Mouse (Mus musculus) left cerebral cortex, postnatal 10 days (tissue): Measurements from ENCODE around the gene Wwtr1. TPM values are rescaled to one million over a fixed set of nuclear protein-coding genes. Genes with fewer than 3 reads are reported as not detected.
A peak's percentile ranks its signal among the peaks of the same experiment; 100 is the strongest.

ENCODE experiments used
- DNase-seq, 2 experiments: peaks; one replicate each; pipeline ENCODE4 v3.0.0; 2021 to 2022; ENCODE audit warnings: low spot score in 2 of 2, mixed read lengths in 1 of 2; ENCODE audit errors: extremely low spot score in 1 of 2
- intact Hi-C: fragments of 180-260 bp; cut with DNase I; formaldehyde crosslinking; loops from one replicate; pipeline ENCODE4 v1.15.1; 2025
- total RNA-seq, 2 experiments: library from RNA; stranded (reverse); gene quantifications; 2 replicates each; pipeline ENCODE4 v1.2.3; 2021

The Wwtr1 gene
- total RNA-seq, 2 experiments from 2014 or later: 18.4 to 19.0 TPM

DNA sequence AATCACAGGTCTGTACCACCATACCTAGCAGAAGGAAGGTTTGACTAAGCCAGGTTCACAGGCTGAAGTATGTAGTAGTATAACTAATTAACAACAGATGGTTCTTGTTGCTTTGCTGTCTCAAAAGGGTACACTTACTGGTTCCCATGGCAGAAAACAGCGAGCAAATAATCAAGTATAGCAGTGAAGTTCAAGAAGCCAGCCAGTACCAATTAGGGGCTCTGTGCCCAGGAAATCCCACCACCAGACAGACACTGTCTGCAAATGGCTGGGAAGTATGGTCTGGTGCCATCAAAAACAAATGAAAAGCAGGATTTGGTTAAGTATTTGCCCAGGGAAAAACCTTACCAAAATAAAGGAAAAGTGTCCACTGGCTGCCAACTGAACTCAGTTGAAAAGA lies 44.9 kb downstream of the Wwtr1 start:
- no peak for DNase-seq

DNA sequence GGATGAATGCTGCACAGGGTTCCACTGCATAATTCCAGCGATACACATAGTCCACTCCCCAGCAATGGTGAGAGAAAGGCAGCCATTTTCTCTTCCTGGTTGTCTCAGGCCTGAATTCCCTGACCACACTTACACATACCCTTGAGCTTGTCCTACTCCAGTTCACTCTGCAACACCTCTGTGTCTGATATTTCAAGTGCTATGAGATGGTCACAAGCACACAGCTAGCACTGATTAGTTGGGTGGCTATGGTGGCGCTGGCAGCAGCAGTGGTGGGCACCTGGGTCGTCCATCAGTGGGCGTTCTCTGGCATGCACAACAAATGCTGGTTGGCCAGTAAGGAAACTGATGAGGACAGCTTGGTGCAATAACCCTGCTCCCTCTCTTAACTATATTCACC lies 45.5 kb downstream of the Wwtr1 start:
- intact Hi-C loops: no loop called here
- no peak for DNase-seq

More for the DNA sequence above, 44.9 kb downstream of the Wwtr1 start:
- intact Hi-C loops: no loop called here

DNA sequence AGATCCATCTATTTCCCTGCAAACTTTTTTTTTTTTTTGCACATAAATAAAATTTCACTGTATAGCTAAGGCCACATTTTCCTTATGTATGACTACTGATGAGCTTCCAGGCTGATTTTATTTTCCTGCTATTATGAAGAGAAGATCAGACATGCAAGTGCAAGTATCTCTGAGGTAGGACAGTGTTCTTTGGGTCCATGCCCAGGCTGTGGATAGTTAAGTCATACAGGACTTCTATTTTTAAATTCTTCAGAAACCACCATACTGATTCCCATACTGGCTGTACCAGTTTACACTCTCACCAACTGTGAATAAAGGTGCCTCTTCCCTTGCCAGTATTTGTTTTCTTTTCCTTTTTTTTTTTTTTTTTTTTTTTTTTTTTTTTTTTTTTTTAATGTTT lies 48.6 kb downstream of the Wwtr1 start:
- no peak for DNase-seq
- intact Hi-C loops: no loop called here

DNA sequence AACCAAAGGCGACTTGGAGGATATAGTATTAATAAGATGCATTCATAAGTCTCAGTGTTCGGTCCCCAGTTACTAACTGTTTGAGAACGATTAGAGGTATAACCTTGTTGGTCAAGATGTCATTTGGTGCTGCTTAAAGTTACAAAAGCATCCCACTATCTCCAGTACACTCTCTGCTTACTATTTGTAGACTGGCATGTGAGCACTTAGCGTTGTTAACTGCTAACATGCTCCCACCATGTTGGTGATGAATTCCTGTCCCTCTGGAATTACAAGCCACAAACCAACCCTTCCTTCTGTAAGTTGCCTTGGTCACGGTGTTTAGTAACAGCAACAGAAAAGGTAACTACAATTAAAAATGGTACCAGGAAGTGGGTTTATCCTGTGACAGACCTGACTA lies 52.6 kb downstream of the Wwtr1 start:
- intact Hi-C loops: no loop called here
- no peak for DNase-seq

DNA sequence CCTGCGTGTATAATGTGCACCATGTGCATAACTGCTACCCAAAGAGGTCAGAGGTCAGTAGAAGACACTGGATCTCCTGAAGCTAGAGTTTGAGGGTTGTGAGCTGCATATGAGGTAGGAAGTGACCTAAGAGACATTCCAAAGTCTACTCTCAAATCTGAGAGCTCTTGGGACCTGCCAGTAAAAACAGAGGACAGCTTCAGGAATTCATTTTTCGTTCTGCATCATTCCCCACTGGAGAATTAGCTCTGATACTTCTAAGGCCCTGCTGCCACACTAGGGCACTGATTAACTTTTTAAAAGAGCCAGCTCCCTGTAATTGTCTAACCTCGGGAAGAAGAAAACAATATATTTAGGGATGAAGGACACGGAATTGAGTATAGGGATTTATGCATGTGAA lies 53.8 kb downstream of the Wwtr1 start:
- DNase-seq: no peak
- intact Hi-C loops: no loop called here

GRCm38 (mm10) chr3:57519995-57520394 lies 55.7 kb downstream of the Wwtr1 start:
- no peak for DNase-seq
- intact Hi-C loops: no loop called here

DNA sequence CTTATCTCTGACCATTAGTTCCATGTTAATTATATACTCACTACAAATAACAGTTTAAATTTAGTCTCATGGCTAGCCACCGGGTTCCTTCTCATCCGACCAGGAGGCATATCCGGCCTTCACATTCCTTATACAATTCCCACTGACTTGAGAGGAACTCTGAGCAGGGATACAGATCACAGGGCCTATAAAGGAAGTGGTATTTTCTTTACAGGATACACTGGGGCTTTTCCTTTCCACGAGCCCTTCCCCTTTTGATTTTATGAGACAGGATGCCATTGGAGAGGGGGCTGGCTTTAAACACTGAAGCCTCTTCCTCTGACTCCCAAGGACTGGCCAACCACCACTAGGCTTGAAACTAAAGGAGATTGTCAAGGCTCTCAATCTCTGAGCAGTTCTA lies 59.6 kb downstream of the Wwtr1 start:
- intact Hi-C loops: no loop called here
- peak in 1 of 2 experiments; percentile 38 for DNase-seq

GRCm38 (mm10) chr3:57515044-57515443 lies 60.7 kb downstream of the Wwtr1 start:
- intact Hi-C loops: no loop called here
- DNase-seq: no peak

GRCm38 (mm10) chr3:57511816-57512586 lies 63.7 kb downstream of the Wwtr1 start:
- DNase-seq: peak in 1 of 2 experiments; percentile 63
- intact Hi-C loops: no loop called here

GRCm38 (mm10) chr3:57509945-57510675 lies 65.6 kb downstream of the Wwtr1 start:
- intact Hi-C loops: no loop called here
- DNase-seq: no peak

- intact Hi-C loops: no loop called here
- DNase-seq: peak; percentile 37 to 56
Measured at GRCm38 (mm10) chr3:57505991-57506390, 69.7 kb downstream of the Wwtr1 start.

- intact Hi-C loops: no loop called here
- DNase-seq: peak in 1 of 2 experiments; percentile 51
Measured at GRCm38 (mm10) chr3:57504756-57505155, 71.0 kb downstream of the Wwtr1 start.

DNA sequence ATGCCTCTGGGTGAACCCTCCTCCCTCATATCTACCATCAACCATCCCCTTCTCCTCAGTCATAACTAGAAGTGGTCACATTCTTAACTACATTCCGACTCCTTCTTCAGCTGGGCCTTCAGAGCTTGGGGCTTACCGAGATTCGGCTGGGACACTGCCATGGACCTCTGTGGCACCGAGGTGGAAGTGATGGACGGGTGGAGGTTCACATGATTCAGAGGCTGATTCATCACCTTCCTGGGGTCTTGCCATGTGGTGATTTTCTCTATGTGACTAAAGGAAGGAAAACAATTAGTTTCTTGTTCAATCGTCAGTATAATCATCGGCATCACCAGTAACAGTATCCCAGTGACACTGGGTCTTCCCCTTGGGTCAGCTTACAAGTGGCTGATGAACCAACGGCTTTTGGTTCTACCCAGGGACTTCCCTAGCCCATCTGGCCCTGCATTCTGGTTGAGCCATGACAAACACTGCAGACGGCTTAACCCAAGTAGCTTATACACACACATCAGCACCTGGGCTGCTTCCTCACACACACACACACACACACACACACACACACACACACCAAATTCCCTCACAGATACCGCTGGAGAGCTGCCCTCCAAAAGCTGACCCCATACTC lies 74.0 kb downstream of the Wwtr1 start:
- intact Hi-C loops: no loop called here
- DNase-seq: no peak

DNA sequence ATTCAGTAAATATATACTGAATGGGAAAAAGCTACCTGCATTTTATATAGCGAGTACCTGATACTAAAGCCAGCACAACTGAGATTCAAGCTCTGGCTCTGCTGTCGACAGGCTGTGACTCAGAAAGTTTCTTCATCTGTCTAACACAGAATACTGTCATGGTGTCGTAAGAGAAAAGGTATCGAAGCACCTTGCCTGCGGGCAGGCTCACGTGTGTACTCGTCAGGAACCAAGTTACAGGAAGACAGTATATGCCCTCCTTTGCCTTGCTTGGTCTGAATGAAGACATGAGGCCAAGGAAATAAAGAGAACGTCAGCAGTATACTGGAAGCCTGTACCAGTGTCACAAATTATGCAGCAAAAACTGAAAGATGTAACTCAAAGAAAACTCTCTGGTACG lies 74.9 kb downstream of the Wwtr1 start:
- DNase-seq: no peak
- intact Hi-C loops: no loop called here

- intact Hi-C loops: no loop called here
- DNase-seq: no peak
Measured at GRCm38 (mm10) chr3:57497791-57498190, 77.9 kb downstream of the Wwtr1 start.

DNA sequence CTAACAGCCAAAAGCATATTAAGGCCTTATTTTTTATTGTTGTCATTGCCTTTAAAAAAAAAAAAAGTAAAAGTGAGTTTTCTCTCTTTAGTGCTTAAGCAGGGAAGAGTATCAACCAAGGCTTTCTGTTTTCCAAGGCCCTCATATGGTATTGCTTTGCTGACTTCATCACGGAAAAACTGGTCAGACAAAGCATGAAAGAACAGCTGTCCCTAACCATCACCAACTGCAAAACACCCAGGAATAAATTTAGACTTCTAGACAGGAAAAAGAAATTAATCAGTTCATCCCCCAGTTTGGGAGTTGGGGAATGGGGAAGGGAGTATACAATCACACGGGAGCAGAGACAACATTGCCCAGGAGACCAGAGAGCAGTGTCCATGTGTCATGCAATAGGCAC lies 79.3 kb downstream of the Wwtr1 start:
- intact Hi-C loops: no loop called here
- no peak for DNase-seq

DNA sequence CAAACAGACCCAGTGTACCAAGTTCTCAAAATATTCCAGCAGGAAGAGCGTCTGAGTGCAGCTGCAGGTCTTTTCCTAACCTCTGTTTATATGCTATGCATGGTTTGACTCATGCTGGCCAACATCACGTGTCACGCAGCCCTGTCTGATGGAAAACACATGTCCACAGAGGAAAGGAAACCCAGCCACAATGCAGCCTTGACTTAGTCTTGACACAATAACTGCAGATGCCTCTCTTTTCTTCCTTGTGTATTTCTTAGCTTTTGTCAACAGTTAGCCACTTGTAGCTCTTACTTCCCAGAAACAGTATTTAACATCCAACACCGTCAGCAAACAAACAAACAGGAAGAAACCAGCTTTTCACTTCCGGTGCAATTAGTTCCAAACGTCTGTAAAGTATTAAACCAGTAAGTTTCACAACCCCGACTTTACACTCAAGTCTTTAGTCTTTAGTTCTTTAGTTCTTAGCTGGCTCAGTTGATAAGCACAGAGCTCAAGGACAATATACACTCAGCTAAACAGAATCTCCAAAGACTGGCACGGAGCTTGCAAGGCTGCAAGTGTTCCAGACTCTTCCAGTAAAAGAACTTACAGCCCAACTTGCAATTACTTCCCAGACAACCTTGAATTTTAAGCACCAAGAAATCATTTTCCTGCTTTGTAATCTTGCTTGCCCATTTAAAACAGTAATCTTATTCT lies 88.1 kb downstream of the Wwtr1 start:
- intact Hi-C loops: no loop called here
- peak in 1 of 2 experiments; percentile 30 for DNase-seq

GRCm38 (mm10) chr3:57486068-57486467 lies 89.6 kb downstream of the Wwtr1 start:
- DNase-seq: no peak
- intact Hi-C loops: no loop called here

GRCm38 (mm10) chr3:57481981-57482380 lies 93.7 kb downstream of the Wwtr1 start:
- intact Hi-C loops: no loop called here
- peak in 1 of 2 experiments; percentile 26 for DNase-seq
